Mouse (Mus musculus) right cerebral cortex, adult 2 months (tissue): ENCODE results near the gene Lef1.

Source experiments
- DNase-seq, 2 experiments: peaks; one replicate each; pipeline ENCODE4 v3.0.0; 2021 to 2022; ENCODE audit warnings: low spot score in 2 of 2

The Lef1 gene

GRCm38 (mm10) chr3:131139345-131140090 lies 29.2 kb downstream of the Lef1 start:
- peak; percentile 16 to 43 for DNase-seq

GRCm38 (mm10) chr3:131140091-131140462 lies 29.8 kb downstream of the Lef1 start:
- DNase-seq, result no peak

GRCm38 (mm10) chr3:131141546-131141945 lies 31.3 kb downstream of the Lef1 start:
- no peak for DNase-seq

- DNase-seq, result no peak
Observed at GRCm38 (mm10) chr3:131144250-131144649, 34.0 kb downstream of the Lef1 start.

- DNase-seq, result no peak
Observed at GRCm38 (mm10) chr3:131152921-131153320, 42.6 kb downstream of the Lef1 start.

- no peak for DNase-seq
Observed at GRCm38 (mm10) chr3:131153896-131154295, 43.6 kb downstream of the Lef1 start.

- DNase-seq, result peak in 1 of 2 experiments; percentile 16
Observed at GRCm38 (mm10) chr3:131154576-131154975, 44.3 kb downstream of the Lef1 start.

- no peak for DNase-seq
Observed at GRCm38 (mm10) chr3:131155066-131155465, 44.8 kb downstream of the Lef1 start.

- DNase-seq, result no peak
Observed at GRCm38 (mm10) chr3:131155657-131156056, 45.4 kb downstream of the Lef1 start.

GRCm38 (mm10) chr3:131156377-131156776 lies 46.1 kb downstream of the Lef1 start:
- DNase-seq, result no peak

- no peak for DNase-seq
Observed at GRCm38 (mm10) chr3:131157471-131157870, 47.2 kb downstream of the Lef1 start.

GRCm38 (mm10) chr3:131159204-131159760 lies 49.0 kb downstream of the Lef1 start:
- no peak for DNase-seq

GRCm38 (mm10) chr3:131159881-131160615 lies 49.8 kb downstream of the Lef1 start:
- DNase-seq, result no peak

GRCm38 (mm10) chr3:131160921-131161320 lies 50.6 kb downstream of the Lef1 start:
- DNase-seq, result no peak

GRCm38 (mm10) chr3:131167731-131168130 lies 57.5 kb downstream of the Lef1 start:
- no peak for DNase-seq

GRCm38 (mm10) chr3:131169161-131169560 lies 58.9 kb downstream of the Lef1 start:
- no peak for DNase-seq

GRCm38 (mm10) chr3:131170099-131170643 lies 59.9 kb downstream of the Lef1 start:
- no peak for DNase-seq

- DNase-seq, result no peak
Observed at GRCm38 (mm10) chr3:131171292-131171960, 61.2 kb downstream of the Lef1 start.

- no peak for DNase-seq
Observed at GRCm38 (mm10) chr3:131172293-131172692, 62.0 kb downstream of the Lef1 start.

- DNase-seq, result no peak
Observed at GRCm38 (mm10) chr3:131181006-131181405, 70.7 kb downstream of the Lef1 start.

GRCm38 (mm10) chr3:131182158-131182557 lies 71.9 kb downstream of the Lef1 start:
- no peak for DNase-seq

- no peak for DNase-seq
Observed at GRCm38 (mm10) chr3:131186193-131186592, 75.9 kb downstream of the Lef1 start.
